Mouse (Mus musculus) ES-Bruce4 (cell line): ENCODE measurements around the gene Cntn2.

Experiments used
- CTCF ChIP-seq: IDR thresholded peaks from one replicate; pipeline ENCODE4 v1.8.1; 2011; ENCODE audit warnings: low read depth, low read length
- EP300 ChIP-seq: IDR thresholded peaks from 2 replicates; pipeline ENCODE4 v1.6.1; 2011; ENCODE audit warnings: low read depth, low read length; ENCODE audit not compliant: insufficient read depth
- POLR2A ChIP-seq: IDR thresholded peaks from one replicate; pipeline ENCODE4 v1.8.1; 2011; ENCODE audit warnings: low read length; ENCODE audit not compliant: insufficient read depth

DNA sequence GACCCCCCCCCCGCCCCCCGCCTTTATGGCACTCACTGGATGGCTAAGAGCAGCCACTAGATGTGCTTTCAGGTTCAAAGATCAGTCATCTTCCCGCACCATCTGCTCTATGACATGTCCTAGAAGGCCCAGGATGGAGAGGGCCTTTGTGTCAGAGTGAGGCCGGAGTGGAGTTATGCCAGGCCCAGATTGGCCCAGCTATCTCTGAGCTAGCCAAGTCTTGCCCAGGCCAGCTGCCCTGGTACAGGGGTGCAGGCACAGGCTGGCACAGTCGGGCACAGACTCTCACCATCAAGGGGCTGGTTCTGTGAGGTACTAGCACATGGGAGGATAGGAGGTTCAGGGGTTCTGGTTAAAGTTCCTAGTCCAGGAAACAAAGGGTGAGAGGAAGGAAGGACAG lies 5.3 kb downstream of the Cntn2 start:
- no peak for TF ChIP-seq CTCF
- no peak for TF ChIP-seq POLR2A
- TF ChIP-seq EP300: no peak
